Mouse (Mus musculus): ENCODE measurements around the gene Ccdc71. TPM values are rescaled to one million over a fixed set of nuclear protein-coding genes. Genes with fewer than 3 reads are reported as not detected.

Ccdc71 gene
- polyA plus RNA-seq, 1 experiment = not detected

DNA sequence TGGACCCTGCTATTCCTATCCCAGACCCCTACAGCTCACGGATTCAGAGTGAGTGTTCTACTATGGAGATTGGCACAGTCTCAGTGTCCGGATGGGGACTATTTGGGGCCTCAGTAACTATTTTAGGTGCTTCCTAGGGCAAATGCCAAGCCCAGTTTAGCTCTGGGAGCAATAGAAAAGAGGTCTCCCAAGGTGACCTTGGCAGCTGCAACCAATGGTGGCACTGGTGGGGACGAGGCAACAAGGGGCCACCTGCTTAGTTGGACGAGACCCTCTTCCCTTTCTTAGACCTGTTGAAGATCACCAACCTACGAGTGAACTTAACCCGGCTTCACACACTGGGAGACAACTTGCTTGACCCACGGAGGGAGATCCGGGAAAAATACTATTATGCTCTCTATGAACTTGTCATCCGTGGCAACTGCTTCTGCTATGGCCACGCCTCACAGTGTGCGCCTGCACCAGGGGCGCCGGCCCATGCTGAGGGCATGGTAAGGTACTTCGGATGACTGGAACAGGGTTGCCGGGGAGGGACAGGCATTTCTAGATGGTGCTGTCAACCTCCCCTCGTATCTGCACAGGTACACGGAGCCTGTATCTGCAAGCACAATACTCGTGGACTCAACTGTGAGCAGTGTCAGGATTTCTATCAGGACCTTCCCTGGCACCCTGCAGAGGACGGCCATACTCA is 21.3 kb downstream of the Ccdc71 start:
- WGBS = 93% methylated on average over 19 of the region's 19 CpGs
- Histone ChIP-seq H3K4me3 (ENCODE audit: insufficient read depth, low read depth, low read length) (no peak overlapping the region), H3K4me1 (ENCODE audit: control insufficient read depth, insufficient read depth, low read length) (peaks cover 6% of the 10 kb centered on the region; the same call in 1 of the 2 replicates), H3K27ac (ENCODE audit: insufficient read depth, low read depth, low read length) (no peak overlapping the region)
- TF ChIP-seq CTCF (IDR thresholded peaks at IDR 0.05; ENCODE audit: insufficient read depth, low read depth, low read length) (no peak), POLR2A (IDR thresholded peaks at IDR 0.05; ENCODE audit: insufficient read depth, low read depth, low read length) (no peak)

DNA sequence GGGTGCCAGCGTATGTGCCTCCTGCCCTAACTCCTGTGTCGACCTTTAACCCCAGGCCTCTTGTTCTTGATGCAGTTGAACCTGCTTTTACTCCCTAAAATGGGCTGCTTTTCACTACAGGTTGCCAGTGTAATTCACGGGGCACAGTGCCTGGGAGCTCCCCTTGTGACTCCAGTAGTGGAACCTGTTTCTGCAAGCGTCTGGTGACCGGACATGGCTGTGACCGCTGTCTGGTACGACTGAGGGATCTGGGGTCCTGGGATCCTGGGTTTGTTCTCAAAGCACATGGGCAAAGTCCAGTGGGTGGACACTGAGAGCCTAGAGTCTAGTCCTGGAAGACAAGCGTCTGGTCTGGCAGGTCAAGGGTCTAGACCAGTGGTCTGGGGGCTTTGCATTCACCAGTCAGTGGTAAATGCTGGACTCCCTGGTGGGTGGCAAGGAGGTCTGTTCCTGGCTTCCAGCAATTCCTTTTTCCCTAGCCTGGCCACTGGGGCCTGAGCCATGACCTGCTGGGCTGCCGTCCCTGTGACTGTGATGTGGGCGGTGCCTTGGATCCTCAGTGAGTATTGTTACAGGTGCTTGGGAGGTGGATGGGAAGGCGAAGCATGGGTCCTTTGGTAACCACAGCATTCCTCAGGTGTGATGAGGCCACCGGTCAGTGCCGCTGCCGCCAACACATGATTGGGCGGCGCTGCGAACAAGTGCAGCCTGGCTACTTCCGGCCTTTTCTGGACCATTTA is 22.9 kb downstream of the Ccdc71 start:
- TF ChIP-seq POLR2A (IDR thresholded peaks at IDR 0.05; ENCODE audit: insufficient read depth, low read depth, low read length) = no peak
- no peak for TF ChIP-seq CTCF (IDR thresholded peaks at IDR 0.05; ENCODE audit: insufficient read depth, low read depth, low read length)
- no peak overlapping the region for H3K4me3 ChIP-seq (ENCODE audit: insufficient read depth, low read depth, low read length)
- 94% methylated on average over 18 of the region's 18 CpGs for WGBS

DNA sequence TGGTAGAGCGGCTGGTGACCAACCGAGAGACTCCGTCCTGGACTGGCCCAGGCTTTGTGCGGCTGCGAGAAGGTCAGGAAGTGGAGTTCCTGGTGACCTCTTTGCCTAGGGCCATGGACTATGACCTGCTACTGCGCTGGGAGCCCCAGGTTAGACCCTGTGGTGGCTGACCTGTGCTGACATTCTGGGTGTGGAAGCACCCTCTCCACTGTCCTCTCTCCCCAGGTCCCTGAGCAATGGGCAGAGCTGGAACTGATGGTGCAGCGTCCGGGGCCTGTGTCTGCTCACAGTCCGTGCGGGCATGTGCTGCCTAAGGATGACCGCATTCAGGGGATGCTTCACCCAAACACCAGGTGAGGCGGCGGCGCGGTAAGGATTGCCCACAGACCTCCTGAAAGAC is 23.7 kb downstream of the Ccdc71 start:
- Histone ChIP-seq H3K4me1 (ENCODE audit: control insufficient read depth, insufficient read depth, low read length) (0 out of 2 replicates have a peak, but pooled peaks cover 2% of the 10 kb centered on the region), H3K27ac (ENCODE audit: insufficient read depth, low read depth, low read length) (no peak overlapping the region), H3K4me3 (ENCODE audit: insufficient read depth, low read depth, low read length) (no peak overlapping the region)
- TF ChIP-seq POLR2A (IDR thresholded peaks at IDR 0.05; ENCODE audit: insufficient read depth, low read depth, low read length) = no peak
- TF ChIP-seq CTCF (IDR thresholded peaks at IDR 0.05; ENCODE audit: insufficient read depth, low read depth, low read length) = no peak
- WGBS = 95% methylated on average over 15 of the region's 15 CpGs

More for the DNA sequence above, 22.9 kb downstream of the Ccdc71 start:
- Histone ChIP-seq H3K4me1 (ENCODE audit: control insufficient read depth, insufficient read depth, low read length) (peaks cover 6% of the 10 kb centered on the region; the same call in 1 of the 2 replicates), H3K27ac (ENCODE audit: insufficient read depth, low read depth, low read length) (no peak overlapping the region)

DNA sequence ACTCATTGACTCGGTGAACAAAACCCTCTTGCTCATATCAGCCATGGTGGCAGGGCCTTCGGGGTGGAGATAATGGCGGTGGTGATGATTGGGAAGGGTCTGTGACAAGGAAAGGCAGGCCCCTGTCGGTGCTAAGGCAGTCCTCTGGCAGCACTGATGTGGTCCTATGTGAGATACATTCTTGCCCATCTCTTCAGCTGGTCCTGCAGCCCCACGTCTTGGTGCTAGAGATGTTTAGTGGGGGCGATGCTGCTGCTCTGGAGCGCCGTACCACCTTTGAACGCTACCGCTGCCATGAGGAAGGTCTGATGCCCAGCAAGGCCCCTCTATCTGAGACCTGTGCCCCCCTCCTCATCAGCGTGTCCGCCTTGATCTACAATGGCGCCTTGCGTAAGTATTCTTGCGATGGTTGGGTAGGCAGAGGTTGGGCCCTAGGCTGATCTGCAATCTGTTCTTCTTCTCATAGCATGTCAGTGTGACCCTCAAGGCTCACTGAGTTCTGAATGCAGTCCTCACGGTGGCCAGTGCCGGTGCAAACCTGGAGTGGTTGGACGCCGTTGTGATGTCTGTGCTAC is 25.1 kb downstream of the Ccdc71 start:
- WGBS = 95% methylated on average over 19 of the region's 19 CpGs
- peaks cover 4% of the 10 kb centered on the region for H3K4me1 ChIP-seq (ENCODE audit: control insufficient read depth, insufficient read depth, low read length)
- no peak overlapping the region for H3K4me3 ChIP-seq (ENCODE audit: insufficient read depth, low read depth, low read length)
- H3K27ac ChIP-seq (ENCODE audit: insufficient read depth, low read depth, low read length) = no peak overlapping the region
- TF ChIP-seq CTCF (IDR thresholded peaks at IDR 0.05; ENCODE audit: insufficient read depth, low read depth, low read length) (no peak), POLR2A (IDR thresholded peaks at IDR 0.05; ENCODE audit: insufficient read depth, low read depth, low read length) (no peak)

DNA sequence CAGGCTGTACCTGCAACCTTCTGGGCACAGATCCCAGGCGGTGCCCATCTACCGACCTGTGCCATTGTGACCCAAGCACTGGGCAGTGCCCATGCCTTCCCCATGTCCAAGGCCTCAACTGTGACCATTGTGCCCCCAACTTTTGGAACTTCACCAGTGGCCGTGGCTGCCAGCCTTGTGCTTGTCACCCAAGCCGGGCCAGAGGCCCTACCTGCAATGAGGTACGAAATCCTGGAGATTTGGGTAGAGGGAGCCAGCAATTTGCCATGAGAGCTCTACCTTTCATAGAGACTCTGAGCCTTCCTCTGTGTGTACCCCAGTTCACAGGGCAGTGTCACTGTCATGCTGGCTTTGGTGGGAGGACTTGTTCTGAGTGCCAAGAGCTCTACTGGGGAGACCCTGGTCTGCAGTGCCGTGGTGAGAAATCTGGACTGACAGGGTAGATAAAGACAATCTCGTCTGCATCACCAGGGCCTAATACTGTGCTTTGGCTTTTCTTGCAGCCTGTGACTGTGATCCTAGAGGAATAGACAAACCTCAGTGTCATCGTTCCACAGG is 26.7 kb downstream of the Ccdc71 start:
- Histone ChIP-seq H3K4me3 (ENCODE audit: insufficient read depth, low read depth, low read length) (no peak overlapping the region), H3K4me1 (ENCODE audit: control insufficient read depth, insufficient read depth, low read length) (peaks cover 10% of the 10 kb centered on the region), H3K27ac (ENCODE audit: insufficient read depth, low read depth, low read length) (no peak overlapping the region)
- 93% methylated on average over 8 of the region's 8 CpGs for WGBS
- TF ChIP-seq POLR2A (IDR thresholded peaks at IDR 0.05; ENCODE audit: insufficient read depth, low read depth, low read length) (no peak), CTCF (IDR thresholded peaks at IDR 0.05; ENCODE audit: insufficient read depth, low read depth, low read length) (no peak)

DNA sequence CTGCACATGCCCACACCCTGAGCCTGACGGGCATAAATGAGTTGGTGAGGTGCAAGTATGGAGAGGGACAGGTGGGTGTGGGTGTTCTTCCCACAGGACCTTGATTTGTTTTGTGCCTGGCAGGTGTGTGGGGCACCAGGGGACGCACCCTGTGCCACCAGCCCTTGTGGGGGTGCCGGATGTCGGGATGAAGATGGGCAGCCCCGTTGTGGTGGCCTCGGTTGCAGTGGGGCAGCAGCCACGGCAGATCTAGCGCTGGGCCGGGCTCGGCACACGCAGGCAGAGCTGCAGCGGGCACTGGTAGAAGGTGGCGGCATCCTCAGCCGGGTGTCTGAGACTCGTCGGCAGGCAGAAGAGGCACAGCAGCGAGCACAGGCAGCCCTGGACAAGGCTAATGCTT is 28.1 kb downstream of the Ccdc71 start:
- H3K4me3 ChIP-seq (ENCODE audit: insufficient read depth, low read depth, low read length) = no peak overlapping the region
- WGBS = 91% methylated on average over 17 of the region's 17 CpGs
- H3K4me1 ChIP-seq (ENCODE audit: control insufficient read depth, insufficient read depth, low read length) = peaks cover 20% of the 10 kb centered on the region
- no peak overlapping the region for H3K27ac ChIP-seq (ENCODE audit: insufficient read depth, low read depth, low read length)
- TF ChIP-seq CTCF (IDR thresholded peaks at IDR 0.05; ENCODE audit: insufficient read depth, low read depth, low read length) (no peak), POLR2A (IDR thresholded peaks at IDR 0.05; ENCODE audit: insufficient read depth, low read depth, low read length) (no peak)

DNA sequence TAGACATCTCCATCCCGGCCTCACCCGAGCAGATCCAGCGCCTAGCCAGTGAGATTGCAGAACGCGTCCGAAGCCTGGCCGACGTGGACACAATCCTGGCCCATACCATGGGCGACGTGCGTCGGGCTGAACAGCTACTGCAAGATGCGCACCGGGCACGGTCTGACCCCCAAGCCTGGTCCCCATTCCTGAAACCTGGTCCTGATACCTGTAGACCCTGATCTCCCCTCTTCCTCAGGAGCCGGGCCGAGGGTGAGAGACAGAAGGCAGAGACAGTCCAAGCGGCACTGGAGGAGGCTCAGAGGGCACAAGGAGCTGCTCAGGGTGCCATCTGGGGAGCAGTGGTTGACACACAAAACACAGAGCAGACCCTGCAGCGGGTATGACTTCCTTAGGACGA is 28.9 kb downstream of the Ccdc71 start:
- TF ChIP-seq CTCF (IDR thresholded peaks at IDR 0.05; ENCODE audit: insufficient read depth, low read depth, low read length) = no peak
- no peak for TF ChIP-seq POLR2A (IDR thresholded peaks at IDR 0.05; ENCODE audit: insufficient read depth, low read depth, low read length)
- H3K27ac ChIP-seq (ENCODE audit: insufficient read depth, low read depth, low read length) = no peak overlapping the region

DNA sequence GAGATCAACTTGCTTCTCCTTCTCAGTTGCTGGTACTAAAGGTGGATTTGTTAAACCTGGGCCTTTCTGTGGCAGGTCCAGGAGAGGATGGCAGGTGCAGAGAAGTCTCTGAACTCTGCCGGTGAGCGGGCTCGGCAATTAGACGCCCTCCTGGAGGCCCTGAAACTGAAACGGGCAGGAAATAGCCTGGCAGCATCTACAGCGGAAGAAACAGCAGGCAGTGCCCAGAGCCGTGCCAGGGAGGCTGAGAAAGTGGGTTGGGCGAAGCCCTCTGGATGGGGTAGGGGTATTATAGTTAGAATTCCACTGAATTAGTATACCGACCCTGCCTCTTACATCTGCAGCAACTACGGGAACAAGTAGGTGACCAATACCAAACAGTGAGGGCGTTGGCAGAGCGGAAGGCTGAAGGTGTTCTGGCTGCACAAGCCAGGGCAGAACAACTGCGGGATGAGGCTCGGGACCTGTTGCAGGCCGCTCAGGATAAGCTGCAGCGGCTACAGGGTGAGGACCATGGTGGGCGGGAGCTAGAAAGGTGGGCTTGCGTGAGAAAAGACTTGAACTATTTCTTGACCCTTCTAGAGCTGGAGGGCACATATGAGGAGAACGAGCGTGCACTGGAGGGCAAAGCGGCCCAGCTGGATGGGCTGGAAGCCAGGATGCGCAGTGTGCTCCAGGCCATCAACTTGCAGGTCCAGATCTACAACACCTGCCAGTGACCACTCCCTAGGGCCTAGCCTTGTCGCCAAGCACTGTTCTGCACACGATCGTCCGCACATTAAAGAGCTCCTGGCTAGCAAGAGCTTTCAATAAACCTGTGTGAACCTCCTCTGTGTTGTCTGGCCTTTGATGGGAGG is 29.6 kb downstream of the Ccdc71 start:
- Histone ChIP-seq H3K4me3 (ENCODE audit: insufficient read depth, low read depth, low read length) (peak overlapping the region; percentile 81), H3K4me1 (ENCODE audit: control insufficient read depth, insufficient read depth, low read length) (peaks cover 20% of the 10 kb centered on the region), H3K27ac (ENCODE audit: insufficient read depth, low read depth, low read length) (peak overlapping the region; percentile 82)
- WGBS = 55% methylated on average over 26 of the region's 26 CpGs
- no peak for TF ChIP-seq CTCF (IDR thresholded peaks at IDR 0.05; ENCODE audit: insufficient read depth, low read depth, low read length)
- TF ChIP-seq POLR2A (IDR thresholded peaks at IDR 0.05; ENCODE audit: insufficient read depth, low read depth, low read length) = no peak

More for the DNA sequence above, 28.9 kb downstream of the Ccdc71 start:
- WGBS = 96% methylated on average over 20 of the region's 20 CpGs
- Histone ChIP-seq H3K4me1 (ENCODE audit: control insufficient read depth, insufficient read depth, low read length) (peaks cover 20% of the 10 kb centered on the region), H3K4me3 (ENCODE audit: insufficient read depth, low read depth, low read length) (no peak overlapping the region)
